Mouse (Mus musculus) small intestine, adult 2 months (tissue): ENCODE measurements around the gene Nmur1.

ENCODE experiments used
- CTCF ChIP-seq: fragments of 200-500 bp; IDR thresholded peaks from 2 replicates; pipeline ENCODE4 v1.5.1; 2012; ENCODE audit warnings: low read depth, mild to moderate bottlenecking, control low read depth, inconsistent platforms, low read length, moderate library complexity, mixed read lengths; ENCODE audit not compliant: insufficient replicate concordance, insufficient read length; ENCODE audit errors: extremely low read depth
- POLR2A ChIP-seq: fragments of 200-500 bp; IDR thresholded peaks from 2 replicates; pipeline ENCODE4 v1.6.1; 2012; ENCODE audit warnings: low read depth, mild to moderate bottlenecking, control low read depth, inconsistent platforms, low read length, moderate library complexity

- TF ChIP-seq POLR2A (no peak), CTCF (no peak)
Observed at GRCm38 (mm10) chr1:86448272-86448671, 22.2 kb upstream of the Nmur1 start.
